Mouse (Mus musculus): ENCODE measurements around the gene Lix1l.

Gene Lix1l

DNA sequence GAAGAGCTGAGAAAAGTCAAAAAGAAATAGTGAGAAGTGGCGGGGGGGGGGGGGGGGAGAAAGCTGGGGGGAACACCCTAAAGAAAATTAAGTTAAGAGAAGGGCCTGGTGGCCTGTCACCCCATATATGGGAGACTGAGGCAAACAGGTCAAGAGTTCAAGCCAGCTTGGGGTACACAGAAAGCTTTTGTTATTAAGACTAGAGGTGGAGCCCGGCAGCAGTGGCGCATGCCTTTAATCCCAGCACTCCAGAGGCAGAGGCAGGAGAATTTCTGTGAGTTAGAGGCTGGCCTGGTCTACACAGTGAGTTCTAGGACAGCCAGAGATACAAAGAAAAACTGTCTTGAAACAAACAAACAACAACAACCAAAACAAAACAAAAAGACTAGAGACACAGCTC, 35.8 kb upstream of the Lix1l start:
- no peak for DNase-seq (ENCODE audit: low read depth, low spot score)

DNA sequence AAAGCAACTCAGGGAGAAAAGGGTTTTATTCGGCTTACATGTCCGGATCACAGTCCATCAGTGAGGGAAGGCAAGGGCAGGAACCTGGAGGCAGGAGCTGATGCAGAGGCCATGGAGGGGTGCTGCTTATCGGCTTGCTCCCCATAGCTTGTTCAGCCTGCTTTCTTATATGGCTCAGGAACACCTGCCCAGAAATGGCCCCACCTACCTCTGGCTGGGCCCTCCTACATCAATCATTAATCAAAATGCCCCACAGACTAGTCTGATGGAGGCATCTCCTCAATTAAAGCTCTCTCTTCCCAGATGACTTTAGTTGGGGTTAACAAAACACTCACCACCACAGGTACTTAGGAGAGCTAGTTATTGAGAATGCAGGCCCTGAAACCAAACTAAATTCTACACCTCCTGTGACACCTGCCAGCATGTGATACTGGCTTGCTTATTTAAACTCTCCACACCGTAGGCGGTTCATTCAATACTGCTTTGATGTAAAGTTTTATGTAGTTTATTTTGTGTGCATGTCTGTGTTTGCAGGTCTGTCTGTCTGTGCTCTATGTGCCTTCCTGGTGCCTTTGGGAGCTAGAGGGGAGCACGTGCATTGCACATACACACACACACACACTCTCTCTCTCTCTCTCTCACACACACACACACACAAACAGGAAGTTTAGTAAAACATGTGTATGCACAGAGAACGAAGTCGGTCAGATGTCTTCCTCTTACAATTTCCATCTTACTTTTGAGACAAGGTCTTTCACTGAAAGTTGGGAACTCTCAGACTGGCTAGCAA, 34.1 kb upstream of the Lix1l start:
- no peak for DNase-seq (ENCODE audit: low read depth, low spot score)

DNA sequence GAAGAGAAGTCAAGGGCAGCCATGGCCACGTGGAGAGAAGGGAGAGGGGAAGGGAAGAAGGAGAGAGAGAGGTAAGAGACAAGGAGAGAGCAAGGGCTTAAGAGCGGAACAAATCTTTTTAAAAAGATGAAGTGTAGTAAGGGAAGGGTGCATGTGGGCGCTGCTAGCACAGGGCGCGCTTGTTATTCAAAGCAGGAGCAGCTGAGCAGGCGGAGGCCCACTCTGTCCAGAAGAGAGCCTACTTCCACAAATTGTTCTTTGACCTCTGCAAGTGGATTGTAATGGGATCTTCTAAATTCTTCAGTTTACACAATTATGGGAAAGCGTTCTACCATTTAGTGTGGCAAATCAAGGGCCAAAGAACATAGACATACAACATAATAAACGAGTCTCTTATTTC, 32.3 kb upstream of the Lix1l start:
- DNase-seq (ENCODE audit: low read depth, low spot score) = no peak

DNA sequence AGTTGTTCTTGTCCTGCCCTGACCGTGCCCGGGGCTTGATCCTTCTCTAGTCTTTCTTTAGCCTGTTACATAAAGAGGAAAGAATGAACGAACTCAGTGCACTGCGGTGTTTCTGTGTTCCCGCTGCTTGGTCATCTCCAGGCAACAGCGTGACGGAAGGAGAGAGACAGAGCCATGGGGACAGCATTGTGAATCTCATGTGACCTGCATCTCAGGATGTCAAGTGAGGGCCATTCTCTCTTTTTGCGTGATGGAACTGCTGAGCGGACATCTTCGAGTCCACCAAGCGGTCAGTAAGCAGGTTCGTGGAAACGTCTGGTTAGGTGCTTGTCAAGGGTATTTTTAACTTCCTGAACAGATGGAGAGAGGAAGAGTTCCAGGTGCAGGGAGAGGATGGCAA, 31.4 kb upstream of the Lix1l start:
- no peak for DNase-seq (ENCODE audit: low read depth, low spot score)

DNA sequence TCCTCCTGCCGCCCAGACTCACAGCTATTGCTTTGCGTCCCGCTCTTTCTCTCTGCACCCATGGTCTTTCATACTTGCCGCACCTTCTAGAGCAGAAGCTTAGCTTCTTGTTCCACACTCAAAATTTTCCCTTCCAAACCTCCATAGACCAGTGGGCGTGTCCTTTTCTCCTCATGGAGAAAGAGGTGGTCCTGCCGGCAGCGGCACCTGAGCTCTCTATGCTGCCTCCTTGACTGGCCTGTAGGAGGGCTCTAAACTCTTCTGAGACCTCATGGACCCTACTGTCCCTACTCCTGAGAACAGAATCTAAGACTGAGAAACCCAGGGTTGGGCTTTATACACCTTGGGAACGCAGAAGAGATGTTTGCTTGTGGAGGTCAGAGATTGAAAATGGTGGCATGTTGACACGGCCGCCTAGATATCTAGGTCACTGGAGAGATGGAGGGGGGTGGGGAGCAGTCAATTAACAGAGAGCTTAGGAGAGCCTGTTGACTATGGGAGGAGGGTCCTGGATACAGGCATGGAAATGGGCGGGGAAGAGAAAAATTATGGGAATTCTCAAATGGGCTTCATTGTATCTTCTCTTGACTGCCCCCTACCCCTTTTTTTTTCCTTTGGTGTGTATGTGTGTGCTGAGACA, 30.9 kb upstream of the Lix1l start:
- no peak for DNase-seq (ENCODE audit: low read depth, low spot score)

DNA sequence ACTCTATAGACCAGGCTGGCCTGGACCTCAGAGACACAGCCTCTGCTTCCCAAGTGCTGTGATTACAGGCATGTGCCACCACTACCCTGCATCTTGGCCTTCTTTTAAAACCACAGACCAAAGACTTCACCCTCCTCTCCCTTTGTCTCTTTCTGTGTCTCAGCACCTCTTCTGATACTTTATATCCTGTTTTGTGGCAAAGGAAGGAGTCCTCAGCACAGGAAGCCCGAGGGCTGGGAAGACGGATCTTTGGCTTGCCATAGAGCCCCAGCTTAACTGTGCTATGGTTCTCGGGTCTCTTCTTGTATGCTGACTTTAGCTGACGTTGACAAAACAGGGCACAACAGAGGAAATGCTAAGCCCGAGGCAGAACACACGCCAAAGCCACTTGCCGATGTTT, 30.3 kb upstream of the Lix1l start:
- no peak for DNase-seq (ENCODE audit: low read depth, low spot score)

DNA sequence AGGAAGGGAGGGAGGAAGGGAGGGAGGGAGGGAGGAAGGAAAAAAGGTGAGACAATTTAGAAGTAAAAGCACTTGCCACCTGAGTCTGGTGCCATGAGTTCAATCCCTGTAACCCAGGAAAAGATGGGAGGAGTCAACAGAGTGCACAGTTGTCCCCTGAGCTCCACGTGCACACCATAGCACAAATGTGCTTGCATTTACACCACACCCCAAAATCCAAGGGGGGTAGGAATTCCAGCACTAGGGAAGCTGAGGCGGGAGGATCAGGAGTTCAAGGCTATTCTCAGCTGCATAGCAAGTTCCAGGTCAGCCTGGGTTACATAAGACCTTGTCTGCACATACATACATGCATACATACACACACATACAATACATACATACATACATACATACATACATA, 29.6 kb upstream of the Lix1l start:
- no peak for DNase-seq (ENCODE audit: low read depth, low spot score)

DNA sequence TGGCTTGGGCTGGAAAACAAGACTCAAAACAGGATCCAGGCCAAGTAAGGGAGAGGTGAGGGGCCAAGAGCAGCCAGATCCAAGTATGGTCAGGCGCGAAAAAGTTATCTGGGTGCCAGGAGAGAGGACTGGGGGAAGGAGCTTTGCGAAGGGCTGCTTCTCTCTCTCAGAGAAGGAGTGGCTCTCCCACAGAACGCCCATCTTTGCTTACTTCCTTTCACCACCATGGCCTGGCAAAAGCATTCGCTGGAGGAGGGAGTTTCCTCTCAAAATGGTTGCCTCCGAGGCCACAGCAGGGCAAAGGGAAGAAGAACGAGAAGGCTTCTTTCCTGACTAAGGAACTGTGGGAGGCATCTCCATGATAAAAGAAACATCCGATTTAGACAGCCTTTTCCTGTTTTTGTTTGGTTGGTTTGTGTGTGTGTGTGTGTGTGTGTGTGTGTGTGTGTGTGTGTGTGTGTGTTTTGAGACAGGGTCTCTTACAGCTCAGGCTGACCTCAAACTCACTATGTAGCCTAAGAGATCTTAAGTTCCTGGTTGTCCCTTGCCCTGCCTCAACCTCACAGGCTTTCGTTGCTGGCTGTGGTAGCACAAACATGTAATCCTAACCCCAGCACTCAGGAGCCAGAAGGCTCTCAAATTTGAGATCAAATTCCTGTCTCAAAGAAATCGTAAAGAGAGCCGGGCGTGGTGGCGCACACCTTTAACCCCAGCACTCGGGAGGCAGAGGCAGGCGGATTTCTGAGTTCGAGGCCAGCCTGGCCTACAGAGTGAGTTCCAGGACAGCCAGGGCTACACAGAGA, 28.9 kb upstream of the Lix1l start:
- DNase-seq (ENCODE audit: low read depth, low spot score) = no peak

DNA sequence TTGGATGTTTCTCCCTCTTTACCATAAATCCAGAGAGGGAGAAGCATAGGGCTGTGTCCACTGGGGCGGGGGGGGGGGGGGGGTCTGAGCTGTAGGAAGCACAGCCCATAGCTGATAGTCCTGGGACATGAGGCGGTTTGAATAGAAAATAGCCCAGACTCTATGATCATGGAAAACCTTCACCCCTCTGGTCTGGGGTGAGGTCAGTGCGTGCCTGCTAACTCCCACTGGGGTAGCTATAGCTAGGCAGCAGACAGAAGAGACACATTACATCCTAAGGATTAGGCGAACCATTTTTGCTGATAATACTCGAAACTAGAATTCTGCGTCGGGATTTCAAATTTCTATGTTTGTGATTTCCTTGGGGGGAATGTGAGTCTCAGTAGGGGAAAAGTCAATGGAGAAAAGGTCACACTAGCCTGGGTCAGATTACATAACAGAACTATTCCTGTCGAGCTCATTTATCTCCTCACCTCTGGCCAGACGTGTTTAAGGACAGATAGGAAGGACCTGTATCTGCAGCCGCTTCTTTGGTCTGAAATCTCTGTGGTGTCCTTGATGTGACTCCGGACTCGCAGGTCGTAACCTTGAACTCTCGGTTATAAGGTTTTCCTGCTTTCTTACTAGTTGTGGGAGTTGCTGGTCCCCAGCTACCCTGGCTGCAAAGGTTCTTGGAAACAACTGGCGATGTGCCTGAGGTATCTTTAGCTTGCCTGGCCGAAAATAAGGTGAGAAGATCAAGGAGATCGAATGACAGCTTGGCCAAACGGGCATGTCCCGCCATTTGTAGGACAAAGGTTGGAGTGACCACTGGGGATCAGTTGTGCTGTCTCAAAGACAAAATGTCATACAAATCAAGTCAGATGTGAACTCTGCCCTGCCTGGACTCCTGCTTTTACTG, 27.1 kb upstream of the Lix1l start:
- no peak for DNase-seq (ENCODE audit: low read depth, low spot score)

DNA sequence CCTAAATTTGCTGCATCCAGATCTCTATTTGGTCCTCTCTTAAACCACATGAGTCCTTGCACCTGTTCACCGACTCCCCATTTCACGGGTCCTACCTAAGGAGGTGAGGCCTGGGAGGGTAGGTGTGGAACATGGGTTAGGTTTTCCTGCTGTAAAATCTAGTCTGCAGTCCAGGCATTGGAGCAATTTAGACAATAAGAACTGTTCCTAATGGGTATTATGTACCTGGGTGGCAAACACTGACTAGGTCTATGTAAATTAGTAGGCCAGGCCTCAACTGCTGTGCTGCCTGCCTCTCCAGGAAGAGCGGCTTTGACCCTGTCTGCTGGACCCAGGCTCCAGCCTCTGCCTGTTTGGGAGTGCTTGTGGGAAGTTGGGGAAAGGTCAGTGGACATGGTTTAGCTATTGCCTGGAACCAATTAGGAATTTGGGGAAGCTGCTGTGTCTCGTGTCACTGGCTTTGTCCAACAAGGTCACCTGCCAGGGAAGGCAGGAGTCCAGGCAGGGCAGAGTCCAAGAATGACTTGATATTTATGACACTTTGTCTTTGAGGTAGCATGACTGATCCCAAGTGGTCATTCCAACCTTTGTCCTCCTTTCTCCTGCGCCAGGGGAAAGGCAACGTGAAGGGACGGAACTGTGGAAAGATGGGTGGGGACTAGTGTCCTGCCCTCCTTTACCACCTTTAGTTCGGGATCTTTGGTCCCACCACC, 25.5 kb upstream of the Lix1l start:
- no peak for DNase-seq (ENCODE audit: low read depth, low spot score)

DNA sequence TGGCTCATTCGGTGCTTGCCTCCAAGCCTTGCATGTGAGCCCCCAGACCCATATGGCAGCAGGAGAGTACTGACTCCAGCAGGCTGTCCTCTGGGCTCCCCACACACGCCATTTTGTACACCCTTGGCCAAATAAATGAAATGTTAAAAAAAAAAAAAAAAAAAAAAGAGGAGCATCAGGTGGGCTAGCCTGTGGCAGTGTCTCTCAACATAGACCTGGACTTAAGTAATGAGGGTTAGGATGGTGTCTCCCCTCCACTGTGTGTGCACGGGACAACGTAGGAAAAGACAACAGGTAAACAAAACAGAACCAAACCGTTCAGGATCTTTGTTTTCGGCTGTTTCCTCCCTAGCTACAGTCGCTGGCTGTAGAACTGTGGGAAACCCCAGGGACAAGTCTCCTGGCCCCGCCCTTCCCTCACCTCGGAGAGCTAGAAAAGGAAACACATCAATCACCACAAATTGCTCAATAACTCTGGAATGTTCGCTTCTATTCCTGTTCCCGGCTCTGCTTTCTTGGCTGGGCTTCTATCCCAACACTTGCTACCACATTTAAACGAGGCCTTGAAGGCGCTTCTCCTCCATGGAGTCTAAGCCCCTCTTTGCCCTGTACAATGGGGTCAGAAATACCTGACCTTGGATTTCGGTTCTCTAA, 24.8 kb upstream of the Lix1l start:
- no peak for DNase-seq (ENCODE audit: low read depth, low spot score)

DNA sequence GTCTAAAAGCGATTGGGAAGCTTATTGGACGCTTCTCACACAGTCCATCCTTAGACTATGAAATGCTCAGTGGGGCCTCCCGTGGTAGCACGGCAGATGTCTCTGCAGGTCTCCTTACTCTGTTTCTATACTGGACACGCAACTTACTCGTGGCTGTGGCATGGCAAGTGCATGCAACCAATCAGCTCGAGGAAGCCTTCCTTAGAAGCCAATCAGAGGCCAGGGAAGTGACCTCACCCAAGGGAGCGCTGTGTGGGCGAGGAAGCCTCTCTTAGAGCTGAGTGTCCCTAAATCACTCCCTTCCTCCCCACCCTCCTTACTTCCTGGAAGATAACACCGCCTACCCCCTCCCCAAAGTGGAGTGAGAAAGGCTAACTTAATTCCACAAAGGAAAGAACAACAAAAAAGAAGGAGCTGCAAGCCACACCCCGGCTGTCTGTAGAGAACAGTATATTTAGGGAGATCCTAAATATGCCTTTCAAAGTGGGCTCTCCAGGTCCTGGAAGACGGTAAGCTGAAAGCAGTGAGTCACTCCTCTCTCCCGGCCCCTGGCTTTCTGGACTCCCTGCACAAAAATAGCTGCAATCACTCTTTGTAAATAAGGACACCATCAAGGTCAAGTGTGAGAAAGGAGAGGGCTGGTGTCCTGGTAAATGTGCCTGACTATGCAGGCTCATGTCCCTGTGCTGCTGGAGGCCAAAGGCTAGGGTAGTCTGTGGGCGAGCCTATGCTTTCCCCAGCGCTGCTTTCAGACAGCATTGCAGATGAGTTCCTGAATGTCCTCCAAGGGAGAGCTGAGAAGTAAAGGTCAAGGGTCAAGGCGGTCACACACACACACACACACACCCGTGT, 24.0 kb upstream of the Lix1l start, which contains the start of gene Gm16253:
Gene Gm16253 (plus strand): TSS at position 295 of the 852 bp plus-strand sequence.
- peak; percentile 97 for DNase-seq (ENCODE audit: low read depth, low spot score)

DNA sequence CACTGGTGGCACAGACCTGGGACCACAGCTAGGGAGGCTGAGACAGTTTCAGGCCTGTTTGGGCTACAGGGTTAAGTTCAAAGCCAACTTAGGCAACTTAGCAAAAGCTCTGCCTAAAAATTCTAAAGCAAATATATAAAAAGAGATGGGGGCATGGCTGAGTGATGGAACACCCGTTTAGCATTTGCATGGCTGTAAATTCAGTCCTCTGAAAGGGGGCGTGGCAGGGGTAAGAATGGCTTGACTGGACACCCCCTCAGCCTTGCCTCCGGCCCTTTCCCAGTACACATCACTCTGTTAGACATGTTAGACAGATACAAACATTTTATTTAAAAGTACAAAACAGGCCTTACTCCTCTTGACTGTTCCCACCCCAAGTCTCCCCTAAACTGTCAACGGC, 23.4 kb upstream of the Lix1l start:
- DNase-seq (ENCODE audit: low read depth, low spot score) = no peak

DNA sequence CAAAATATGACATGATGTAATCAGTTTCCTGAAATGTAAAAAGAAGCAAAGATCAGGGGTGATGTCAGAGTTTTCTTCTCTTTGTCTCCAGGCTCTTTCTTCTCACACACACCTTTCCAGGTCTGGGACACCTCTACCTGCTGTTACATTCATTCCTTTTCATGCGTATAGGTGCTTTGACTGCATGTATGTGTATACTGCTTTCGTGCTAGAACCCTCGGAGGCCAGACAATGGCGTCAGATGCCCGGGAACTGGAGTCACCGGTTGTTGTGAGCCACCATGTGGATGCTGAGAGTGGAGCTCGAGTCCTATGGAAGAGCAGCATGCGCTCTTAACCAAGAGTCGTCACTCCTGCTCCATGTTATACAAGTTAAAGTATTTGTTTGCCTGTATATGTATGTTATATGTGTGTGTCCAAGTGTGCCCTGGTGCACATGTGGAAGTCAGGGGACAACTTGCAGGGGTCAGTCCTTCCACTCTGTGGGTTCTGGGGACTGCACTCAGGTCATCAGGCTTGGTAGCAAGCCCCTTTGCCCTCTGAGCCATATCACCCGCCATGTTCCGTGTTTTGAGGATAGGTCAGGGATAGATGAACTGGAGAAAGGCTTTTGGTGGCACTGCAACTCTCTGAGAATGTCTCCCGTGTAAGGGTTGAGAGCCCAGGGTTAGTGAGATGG, 22.2 kb upstream of the Lix1l start:
- no peak for DNase-seq (ENCODE audit: low read depth, low spot score)

DNA sequence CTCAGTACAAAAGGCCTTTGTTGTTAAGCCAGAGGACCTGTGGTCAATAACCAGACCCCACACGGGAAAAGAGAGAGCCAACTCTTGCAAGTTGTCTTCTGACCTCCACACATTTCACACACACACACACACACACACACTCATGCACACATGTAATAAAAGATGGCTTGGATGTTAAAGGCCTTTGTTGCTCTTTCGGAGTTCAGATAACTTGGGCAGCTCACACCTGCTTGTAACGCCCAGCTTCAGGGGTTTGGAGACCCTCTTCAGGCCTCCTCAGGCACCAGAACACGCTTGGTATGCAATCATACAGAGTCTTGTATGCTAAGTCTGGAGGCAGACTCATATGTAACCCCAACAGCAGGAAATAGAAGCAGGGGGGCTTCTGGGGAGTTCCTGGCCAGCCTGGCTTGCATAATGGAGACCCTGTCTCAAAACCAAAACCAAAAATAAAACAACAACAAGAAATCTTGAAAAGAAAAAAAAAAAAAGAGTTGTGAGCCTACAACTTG, 21.7 kb upstream of the Lix1l start:
- DNase-seq (ENCODE audit: low read depth, low spot score) = no peak

DNA sequence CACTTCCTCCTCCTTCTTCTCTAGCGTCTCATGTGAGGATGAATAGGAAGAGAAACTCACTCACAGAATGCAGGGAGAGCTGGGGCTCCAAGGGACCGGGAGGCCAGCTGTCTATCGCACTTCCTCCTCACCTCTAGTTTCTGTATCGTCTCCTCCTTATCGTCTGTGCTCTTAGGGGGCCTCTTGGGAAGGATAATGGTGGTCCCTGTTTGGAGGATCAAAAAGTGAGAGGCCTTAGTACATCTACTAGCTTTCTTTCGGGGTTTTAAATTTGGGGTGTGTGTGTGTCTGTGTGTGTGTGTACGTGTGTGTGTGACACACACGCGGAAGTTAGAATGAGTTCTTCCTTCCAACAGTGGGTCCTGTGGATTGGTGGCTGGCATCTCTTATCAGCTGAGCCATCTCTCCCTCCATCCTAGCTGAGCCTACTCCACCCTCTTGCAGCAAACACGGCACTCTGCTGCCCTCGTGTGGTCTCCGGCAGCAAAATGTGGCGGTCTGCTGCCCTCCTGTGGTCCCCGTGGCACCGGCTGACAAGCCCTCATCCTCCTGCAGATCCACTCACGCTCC, 21.0 kb upstream of the Lix1l start:
- DNase-seq (ENCODE audit: low read depth, low spot score) = peak; percentile 92

DNA sequence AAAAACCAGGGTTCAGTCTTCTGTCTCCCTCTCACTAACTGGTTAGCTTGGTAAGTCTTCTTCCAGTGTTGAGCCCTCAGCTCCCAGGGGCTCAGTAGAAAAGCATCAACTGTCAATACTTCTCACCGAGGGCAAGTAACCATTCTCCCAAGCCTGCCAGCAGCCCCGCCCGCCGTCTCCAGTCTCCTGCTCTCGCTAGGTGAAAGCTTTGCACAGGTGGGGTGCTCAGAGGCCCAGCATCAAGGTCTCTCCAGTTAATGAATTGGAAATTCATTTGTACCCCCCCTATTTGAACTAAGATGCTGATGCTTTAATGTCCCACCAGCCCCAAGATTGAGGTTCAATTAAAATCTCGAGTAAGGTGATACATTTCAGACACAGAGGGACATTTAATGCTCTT, 19.8 kb upstream of the Lix1l start:
- DNase-seq (ENCODE audit: low read depth, low spot score) = no peak

DNA sequence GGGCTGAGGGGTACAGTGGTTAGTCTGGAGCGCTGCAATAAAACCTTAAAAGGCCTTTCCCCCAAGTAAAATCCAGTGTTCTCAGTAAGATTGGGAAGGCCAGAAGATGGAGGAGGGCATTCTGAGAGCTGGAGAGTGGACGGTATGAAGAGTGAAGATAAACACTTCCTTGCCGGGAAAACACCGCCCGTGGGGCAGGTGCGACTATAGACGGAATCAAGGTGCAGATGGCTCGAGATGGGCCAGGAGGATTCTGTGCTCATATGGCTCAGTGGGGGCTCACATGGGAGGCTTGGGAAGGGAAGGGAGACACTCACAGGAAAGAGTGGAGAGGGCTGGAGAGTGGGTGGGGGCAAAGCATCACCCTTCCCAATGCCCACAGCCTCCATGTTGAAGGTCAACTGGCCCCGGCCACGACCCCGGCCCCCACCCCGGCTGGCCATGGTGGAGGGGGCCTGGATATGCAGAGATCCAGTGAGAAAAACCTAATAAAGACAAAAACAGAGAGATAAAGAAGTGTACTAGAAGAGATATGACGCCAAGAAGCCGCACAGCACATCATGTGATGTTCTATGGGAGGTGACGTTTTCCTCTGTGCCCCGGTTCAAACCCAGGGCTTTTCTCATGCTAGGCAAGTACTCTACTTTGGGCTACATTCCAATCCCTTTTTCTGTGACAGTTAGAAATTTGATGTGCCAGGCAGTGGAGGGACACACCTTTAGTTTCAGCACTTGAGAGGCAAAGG, 19.0 kb upstream of the Lix1l start:
- no peak for DNase-seq (ENCODE audit: low read depth, low spot score)
